Mouse (Mus musculus) CH12.LX (cell line): Measurements from ENCODE around the gene Scyl3.

Experiments used
- CTCF ChIP-seq, 2 experiments: IDR thresholded peaks in 1 of 2; conservative IDR thresholded peaks in 1 of 2; 2 replicates each; pipeline ENCODE4 v1.5.1; 2011 to 2012; ENCODE audit warnings: low read depth in 2 of 2, low read length in 2 of 2, improper control_type of control experiment in 1 of 2, inconsistent platforms in 1 of 2, mild to moderate bottlenecking in 1 of 2, moderate library complexity in 1 of 2
- E2F4 ChIP-seq: IDR thresholded peaks from 2 replicates; pipeline ENCODE4 v1.6.1; 2011; ENCODE audit warnings: low read depth, low read length, improper control_type of control experiment; ENCODE audit not compliant: insufficient replicate concordance
- IRF4 ChIP-seq: IDR thresholded peaks from 2 replicates; pipeline ENCODE4 v1.6.1; 2014; ENCODE audit warnings: low read depth, mild to moderate bottlenecking, inconsistent platforms, low read length, improper control_type of control experiment
- JUN ChIP-seq: IDR thresholded peaks from 2 replicates; pipeline ENCODE4 v1.6.1; 2011; ENCODE audit warnings: low read depth, mild to moderate bottlenecking, low read length, improper control_type of control experiment, moderate library complexity; ENCODE audit not compliant: insufficient read depth
- JUND ChIP-seq: conservative IDR thresholded peaks from 2 replicates; pipeline ENCODE4 v1.6.1; 2011; ENCODE audit warnings: low read depth, low read length, improper control_type of control experiment
- MAX ChIP-seq: IDR thresholded peaks from 2 replicates; pipeline ENCODE4 v1.6.1; 2011; ENCODE audit warnings: low read length, improper control_type of control experiment
- MEF2A ChIP-seq: IDR thresholded peaks from 2 replicates; pipeline ENCODE4 v1.6.1; 2014; ENCODE audit warnings: low read depth, mild to moderate bottlenecking, inconsistent platforms, low read length, improper control_type of control experiment, borderline replicate concordance
- POLR2A ChIP-seq: IDR thresholded peaks from 2 replicates; pipeline ENCODE4 v1.6.1; 2011; ENCODE audit warnings: low read depth, mild to moderate bottlenecking, improper control_type of control experiment, low read length
- RCOR1 ChIP-seq: conservative IDR thresholded peaks from 2 replicates; pipeline ENCODE4 v1.6.1; 2012; ENCODE audit warnings: low read depth, mild to moderate bottlenecking, inconsistent platforms, low read length, improper control_type of control experiment
- SIN3A ChIP-seq: IDR thresholded peaks from 2 replicates; pipeline ENCODE4 v1.6.1; 2012; ENCODE audit warnings: low read length, improper control_type of control experiment, inconsistent platforms
- SMC3 ChIP-seq: IDR thresholded peaks from 2 replicates; pipeline ENCODE4 v1.6.1; 2011; ENCODE audit warnings: low read depth, low read length, improper control_type of control experiment
- UBTF ChIP-seq: IDR thresholded peaks from 2 replicates; pipeline ENCODE4 v1.6.1; 2012; ENCODE audit warnings: low read depth, mild to moderate bottlenecking, inconsistent platforms, low read length, improper control_type of control experiment, moderate library complexity
- ZKSCAN1 ChIP-seq: IDR thresholded peaks from 2 replicates; pipeline ENCODE4 v1.6.1; 2012; ENCODE audit warnings: low read depth, inconsistent platforms, low read length, improper control_type of control experiment, borderline replicate concordance

DNA sequence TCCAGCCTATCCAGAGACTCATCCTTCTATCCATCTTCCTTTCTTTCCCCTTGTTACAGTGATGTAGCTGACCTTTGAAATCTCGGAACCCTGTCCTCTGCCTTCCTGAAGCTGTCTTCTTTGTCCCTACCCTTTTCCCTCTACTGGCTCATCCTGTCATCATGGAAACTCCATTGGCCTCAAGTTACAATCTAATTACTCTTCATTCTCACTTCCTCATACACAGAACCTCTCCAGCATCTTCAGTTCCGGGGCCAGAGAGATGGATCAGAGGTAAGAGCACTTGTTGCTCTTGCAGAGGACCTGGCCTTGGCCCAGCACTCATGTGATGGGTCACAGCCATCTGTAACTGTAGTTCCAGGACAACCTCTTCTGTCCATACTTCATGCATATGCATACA is 28.7 kb upstream of the Scyl3 start:
- no peak for TF ChIP-seq POLR2A
- TF ChIP-seq SMC3 = no peak
- TF ChIP-seq JUN = no peak
- TF ChIP-seq ZKSCAN1 = no peak
- no peak for TF ChIP-seq CTCF (conservative IDR thresholded peaks at IDR 0.05 in 1 of 2, IDR thresholded peaks at IDR 0.05 in 1 of 2; ENCODE audit: low read depth in 2 of 2, low read length in 2 of 2)
- TF ChIP-seq SIN3A = no peak
- no peak for TF ChIP-seq JUND
- peak; percentile 76 for TF ChIP-seq IRF4
- TF ChIP-seq MAX = no peak
- TF ChIP-seq RCOR1 = 0 out of 2 replicates have a peak, but pooled peaks have one; percentile 38
- no peak for TF ChIP-seq UBTF
- no peak for TF ChIP-seq E2F4
- no peak for TF ChIP-seq MEF2A
